Mouse (Mus musculus): Measurements from ENCODE around the gene Klk1b26.

DNA sequence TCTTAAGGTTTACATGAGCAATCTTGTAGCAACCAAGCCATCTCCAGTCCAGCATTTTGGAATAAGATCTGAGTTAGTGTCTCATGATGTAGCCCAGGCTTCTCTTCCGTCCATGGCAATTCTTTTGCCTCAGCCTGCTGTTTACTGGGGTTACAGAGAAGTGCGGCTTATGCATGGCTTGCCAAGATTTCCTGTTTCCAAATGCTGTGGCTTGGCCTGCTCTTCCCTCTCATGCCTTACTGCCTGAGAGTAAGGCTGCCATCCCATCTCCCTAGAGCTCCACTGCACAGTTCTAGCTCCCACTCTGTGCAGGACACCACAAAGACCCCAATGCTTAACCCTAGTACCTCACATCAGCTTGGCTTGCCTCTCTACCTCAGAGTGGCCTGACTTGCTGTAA lies 44.4 kb upstream of the Klk1b26 start:
- TF ChIP-seq CTCF (IDR thresholded peaks at IDR 0.05; ENCODE audit: low read depth) (no peak), EP300 (IDR thresholded peaks at IDR 0.05; ENCODE audit: low read depth) (no peak)
